Mouse (Mus musculus): Measurements from ENCODE around the gene Csmd2. TPM values are rescaled to one million over a fixed set of nuclear protein-coding genes. Genes with fewer than 3 reads are reported as not detected.
"Not testable (repeated sequence)": the region's sequence is repeated elsewhere in the genome, so short reads cannot be mapped to it uniquely, and the experiment has no call there.

Gene Csmd2
- total RNA-seq, 2 experiments from 2014 or later, result not detected

DNA sequence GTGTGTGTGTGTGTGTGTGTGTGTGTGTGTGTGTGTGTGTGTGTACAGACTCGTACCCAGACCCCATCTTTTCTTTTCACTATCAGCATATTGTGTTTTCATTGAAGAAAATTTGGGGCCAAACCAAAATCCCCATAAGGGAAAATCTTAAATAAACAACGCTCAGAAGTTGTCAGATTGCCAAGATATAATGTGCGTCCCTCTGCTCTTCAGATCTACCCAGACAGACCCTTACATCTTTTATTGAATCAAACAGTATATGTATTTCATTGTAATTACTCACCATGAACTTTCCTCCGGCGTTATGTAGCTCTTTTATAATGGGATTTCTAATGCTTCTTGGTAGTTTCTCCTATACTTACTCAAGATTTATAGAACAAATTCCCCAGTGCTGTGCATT, 479.1 kb downstream of the Csmd2 start:
- no peak for ATAC-seq (ENCODE audit: poor library complexity, severe bottlenecking)

DNA sequence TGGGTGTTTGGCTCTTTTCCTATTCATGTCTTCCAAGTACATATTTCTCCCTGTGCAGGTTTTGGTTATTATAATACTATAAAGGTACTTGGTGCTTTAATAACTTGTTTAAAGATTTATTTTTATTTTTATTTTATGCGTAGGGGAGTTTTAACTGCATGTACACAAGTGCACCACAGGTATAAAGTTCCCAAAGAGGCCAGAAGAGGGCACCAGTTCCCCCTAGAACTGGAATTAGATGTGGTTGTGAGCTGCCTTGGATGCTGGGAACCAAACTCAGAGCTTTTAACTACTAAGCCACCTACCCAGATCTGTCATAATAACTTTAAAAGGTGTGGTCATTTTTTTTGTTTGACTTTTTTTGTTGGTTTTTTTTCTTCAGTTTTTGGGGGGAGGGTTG, 480.4 kb downstream of the Csmd2 start:
- no peak for ATAC-seq (ENCODE audit: poor library complexity, severe bottlenecking)

DNA sequence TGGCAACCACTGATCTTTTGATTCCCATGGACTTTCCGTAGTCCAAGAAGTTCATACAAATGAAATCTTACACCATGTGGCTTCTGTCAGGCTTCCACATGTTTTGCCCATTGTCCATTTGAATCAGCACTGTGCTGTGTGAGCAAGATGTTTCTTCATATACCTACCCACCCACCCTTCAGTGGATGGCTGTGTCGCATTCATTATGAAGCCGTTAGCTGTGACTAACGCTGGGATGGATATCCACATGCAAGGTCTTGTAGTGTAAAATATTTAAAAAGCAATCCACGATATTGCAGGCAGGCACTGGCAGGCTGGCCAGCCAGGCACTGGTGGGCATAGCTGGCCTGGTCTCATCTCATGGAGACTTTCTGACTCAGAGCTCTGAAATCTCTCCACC, 488.6 kb downstream of the Csmd2 start:
- no peak for ATAC-seq (ENCODE audit: poor library complexity, severe bottlenecking)

DNA sequence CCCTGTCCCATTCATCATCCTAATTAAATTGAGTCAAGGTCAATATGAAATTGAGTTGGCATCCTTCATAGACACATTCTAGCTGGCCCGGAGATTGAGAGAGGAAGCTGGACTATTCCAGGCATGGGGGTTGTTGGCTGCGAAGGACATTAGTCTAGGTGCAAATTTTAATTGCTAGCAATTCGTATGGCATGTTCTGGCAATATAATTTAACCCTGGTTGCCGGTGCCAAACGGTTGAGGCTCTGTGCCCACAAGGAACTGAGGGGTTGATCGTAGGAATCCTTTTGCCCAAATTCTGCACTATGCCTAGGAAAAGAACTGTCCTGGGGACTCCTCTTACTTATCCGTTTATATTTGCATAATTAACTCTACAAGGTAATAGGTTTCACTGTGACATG, 496.2 kb downstream of the Csmd2 start:
- ATAC-seq (ENCODE audit: poor library complexity, severe bottlenecking), result no peak

DNA sequence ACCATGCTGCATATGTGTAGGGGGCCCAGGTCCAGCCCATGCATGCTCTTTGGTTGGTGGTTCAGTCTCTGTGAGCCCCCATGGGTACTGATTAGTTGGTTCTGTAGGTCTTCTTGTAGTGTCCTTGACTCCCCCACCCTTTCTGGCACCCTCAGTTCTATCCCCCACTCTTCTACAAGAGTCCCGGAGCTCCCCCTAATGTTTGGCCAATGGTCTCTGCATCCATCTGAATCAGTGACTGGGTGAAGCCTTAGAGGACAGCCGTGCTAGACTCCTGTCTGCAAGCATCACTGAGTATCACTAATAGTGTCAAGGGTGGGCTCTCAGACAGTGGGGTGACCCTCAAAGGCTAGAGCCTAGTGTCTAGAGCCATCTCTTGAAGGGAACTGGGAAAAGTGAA, 497.0 kb downstream of the Csmd2 start:
- no peak for ATAC-seq (ENCODE audit: poor library complexity, severe bottlenecking)

DNA sequence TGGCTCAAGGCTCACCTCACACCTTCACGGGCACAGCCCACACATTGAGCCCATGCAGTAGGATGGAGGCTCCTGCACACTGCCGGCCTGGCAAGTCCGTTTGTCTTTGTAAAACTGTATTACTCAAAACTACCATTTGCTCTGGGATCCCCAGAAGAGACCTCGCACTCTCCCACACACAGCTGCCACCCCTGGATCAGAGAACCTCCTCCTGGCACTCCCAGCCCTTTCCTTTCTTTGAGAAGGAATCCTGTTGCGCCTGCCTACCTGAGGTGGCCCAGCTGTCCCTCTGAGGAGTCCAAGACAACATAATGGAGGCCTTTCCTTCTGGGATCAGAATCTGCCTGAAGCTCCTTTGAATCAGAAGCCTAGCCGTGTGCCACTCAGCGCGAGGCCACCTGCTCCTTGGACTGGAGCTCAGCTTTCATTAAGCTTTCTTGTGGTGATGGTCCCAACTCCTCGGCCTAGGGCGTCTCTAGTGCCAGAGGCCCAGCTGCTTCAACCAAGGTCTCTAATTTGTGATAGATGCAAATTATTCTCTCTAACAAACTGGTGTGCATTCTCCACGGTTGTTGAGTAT, 502.0 kb downstream of the Csmd2 start:
- ATAC-seq (ENCODE audit: poor library complexity, severe bottlenecking), result no peak

DNA sequence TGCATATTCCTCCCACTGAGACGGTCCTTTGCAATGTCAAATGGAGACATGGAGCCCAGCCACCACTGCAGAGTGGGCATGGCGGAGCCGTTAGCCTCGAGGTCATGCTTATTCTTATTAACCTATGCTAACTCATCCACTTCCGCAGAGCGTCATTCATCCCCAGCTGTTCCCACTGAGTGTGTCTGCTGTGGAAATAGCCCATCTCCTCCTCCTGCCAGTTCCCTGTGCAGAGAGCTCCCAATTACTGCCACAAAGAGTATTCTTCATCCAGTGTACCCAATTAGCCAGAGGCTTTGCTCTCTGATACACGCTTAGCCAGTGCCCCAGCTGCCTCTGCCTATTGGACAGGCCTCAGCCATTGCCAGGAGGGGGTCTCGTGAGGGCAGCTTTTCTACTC, 504.4 kb downstream of the Csmd2 start:
- ATAC-seq (ENCODE audit: poor library complexity, severe bottlenecking), result no peak

DNA sequence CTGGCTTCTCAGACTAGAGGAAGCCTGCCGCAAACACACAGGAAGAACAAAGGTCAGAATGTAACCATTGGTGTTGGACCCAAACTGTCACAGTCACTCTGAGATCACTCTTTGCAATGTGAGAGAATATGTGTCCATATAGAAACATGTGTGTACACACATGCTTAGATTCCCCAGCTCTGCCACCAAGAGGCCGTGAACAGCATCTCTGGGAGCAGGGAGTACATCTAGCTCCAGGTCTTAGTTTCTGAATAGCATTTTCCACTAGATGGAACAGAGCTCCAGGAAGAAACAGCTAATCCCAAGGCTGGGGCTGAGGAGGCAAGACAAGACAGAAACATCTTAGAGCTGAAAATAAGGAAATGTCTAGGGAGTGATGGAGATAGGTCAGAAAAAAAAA, 512.3 kb downstream of the Csmd2 start:
- no peak for ATAC-seq (ENCODE audit: poor library complexity, severe bottlenecking)

DNA sequence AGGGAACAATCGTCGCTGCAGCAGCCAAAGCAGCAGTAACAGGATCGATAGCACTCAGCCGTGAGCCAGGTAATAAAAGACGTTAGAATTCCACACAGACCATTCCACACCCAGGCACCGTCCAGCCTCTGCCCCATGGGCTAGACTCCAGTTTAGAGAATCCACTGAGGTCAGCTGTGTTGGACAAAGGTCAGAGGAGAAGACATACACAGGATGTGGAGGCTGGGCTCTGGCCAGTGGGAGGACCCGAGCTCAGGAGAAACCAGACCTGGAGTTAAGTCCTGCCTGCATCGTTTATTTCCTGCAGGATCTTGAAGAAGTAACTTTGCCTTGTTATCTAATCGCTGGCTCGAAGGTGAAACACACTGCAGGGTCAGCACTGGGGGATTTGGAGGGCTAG, 519.2 kb downstream of the Csmd2 start:
- ATAC-seq (ENCODE audit: poor library complexity, severe bottlenecking), result no peak

DNA sequence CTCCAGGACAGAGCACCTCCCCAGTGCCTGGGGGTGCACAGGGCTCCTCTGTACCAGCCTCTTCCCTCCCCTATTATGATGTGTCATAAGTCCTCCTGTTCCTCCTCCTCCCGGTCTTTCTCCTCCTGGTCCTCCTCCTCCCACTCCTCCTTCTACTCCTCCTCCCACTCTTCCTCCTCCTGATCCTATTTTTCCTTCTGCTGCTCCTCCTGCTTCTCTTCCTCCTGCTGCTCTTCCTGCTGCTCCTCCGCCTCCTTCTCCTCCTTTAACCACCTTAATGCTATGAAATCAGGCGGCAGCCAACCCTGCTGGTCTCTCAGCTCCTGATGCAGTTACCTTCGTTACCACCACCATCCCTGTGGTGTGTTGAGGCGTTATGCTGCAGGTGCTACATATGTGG, 522.2 kb downstream of the Csmd2 start:
- ATAC-seq (ENCODE audit: poor library complexity, severe bottlenecking), result no peak

DNA sequence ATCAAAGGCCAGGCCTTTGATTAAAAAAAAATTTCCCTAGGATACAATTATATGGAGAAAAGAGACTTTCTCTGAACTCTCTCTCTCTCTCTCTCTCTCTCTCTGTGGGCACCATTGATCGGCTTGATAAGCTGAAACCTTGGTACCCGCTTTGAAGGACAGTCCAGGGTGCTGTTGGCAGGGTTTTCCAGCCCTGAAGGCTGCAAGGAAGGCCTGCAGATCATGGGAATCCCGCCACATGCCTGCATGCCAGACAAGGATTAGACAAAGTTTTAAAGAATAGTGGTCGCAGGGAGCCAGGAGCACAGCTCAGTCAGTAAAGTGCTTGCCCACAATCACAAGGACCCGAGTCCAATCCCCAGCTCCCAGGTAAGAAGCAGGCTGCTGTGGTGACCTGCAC, 526.8 kb downstream of the Csmd2 start:
- ATAC-seq (ENCODE audit: poor library complexity, severe bottlenecking), result no peak

DNA sequence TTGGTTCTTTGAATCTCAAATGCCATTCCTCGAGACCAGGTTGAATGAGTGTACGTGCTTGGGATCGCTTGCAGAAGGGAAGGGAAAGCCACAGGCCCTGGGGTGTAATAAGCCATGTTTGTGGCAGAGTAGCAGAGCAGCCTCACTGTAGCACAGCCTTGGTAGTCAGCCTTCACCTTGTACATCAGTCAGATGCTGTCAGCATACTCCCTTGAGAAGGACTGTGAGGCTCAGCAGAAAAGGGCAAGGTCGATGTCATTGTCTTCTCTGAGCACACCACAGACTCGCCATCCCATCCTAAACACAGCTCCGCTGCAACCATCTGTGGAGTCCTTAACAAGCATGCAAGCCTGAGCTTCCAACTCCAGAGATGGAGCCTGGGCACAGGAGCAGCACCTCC, 533.6 kb downstream of the Csmd2 start:
- ATAC-seq (ENCODE audit: poor library complexity, severe bottlenecking), result no peak

DNA sequence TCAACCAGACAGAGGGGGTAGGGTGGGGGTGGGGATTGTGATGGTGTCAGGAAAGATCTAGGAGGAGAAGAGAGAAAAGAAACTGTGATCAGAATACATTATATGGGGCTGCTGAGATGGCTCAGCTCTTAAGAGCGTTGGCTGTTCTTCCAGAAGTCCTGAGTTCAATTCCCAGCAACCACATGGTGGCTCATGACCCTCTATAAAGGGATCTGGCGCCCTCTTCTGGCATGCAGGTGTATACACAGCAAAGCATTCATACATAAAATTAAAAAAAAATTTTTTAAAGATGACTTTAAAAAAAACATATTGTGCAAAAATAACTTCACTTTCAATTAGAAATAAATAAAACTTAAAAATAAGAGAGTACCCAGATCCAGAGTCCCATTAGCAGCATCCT, 555.7 kb downstream of the Csmd2 start:
- ATAC-seq (ENCODE audit: poor library complexity, severe bottlenecking), result no peak

DNA sequence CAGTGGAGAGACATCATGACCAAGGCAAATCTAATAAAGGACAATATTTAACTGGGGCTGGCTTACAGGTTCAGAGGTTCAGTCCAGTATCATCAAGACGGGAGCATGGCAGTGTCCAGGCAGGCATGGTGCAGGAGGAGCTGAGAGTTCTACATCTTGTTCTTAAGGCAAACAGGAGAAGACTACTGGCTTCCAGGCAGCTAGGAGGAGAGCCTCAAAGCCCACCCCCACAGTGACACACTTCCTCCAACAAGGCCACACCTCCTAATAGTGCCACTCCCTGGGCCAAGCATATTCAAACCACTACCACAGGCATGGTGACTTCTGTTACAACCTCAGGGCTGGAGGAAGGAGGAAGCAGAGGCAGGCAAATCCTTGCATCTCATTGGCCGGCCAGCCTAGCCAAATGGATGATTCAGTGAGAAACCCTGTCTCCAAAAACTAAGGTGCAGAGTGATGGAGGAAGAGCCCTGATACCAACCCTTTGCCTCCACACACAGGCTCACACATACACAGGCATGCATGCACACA, 556.4 kb downstream of the Csmd2 start:
- not testable (repeated sequence) for ATAC-seq (ENCODE audit: poor library complexity, severe bottlenecking)

DNA sequence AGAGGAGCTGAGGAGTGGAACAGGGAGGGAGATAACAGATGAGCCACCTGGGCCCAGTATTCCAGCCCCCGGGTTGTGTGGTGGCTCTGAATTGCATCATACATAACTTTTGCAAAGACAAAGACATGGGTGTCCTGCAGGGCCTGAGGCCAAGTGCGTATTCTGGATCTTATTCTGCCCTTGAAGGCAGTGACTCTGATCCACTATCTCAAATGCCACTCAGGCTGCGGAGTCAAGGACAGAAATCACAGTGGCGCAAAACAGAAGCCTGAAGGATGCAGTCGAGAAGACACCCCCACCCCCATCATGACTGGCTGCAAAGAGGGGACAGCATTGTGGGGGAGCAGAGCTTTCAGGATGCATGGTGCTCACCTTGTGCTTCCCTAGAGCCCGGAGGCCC, 563.1 kb downstream of the Csmd2 start:
- ATAC-seq (ENCODE audit: poor library complexity, severe bottlenecking), result no peak

DNA sequence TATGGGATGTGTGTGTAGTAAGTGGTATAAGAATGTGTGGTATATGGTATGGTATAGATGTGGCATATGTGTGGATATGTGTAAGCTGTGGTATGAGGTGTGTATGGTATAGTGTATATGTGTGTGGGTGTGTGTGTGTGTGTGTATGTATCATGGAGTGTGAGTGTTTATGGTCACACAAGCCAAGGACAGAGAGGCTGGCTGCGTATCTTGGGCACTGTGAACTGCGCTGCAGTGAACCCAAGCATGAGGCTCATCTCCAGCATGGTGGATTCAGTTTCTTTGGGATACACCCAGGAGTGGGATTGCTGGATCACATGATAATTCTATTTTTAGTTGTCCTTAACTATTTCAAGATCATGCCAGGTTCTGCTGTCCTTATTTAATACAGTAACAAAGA, 566.5 kb downstream of the Csmd2 start:
- no peak for ATAC-seq (ENCODE audit: poor library complexity, severe bottlenecking)

DNA sequence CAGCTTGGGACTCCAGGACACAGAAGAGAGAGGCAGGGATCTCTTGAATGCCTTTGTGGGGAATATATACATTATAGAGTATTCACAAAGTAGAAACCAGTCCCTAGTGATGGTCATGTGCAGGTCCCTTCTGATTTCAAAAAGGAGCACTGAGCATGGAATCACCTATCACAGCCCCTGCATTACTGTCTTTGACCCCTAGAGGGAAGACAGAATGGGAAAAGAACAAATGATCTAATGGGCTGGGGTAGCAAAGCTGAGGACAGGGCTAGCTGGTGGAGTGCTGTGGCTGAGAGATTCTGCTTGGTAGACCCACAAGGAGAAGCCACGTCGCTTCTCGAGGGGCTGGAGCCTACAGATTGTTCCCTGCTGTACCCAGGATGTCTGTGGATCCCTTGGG, 572.7 kb downstream of the Csmd2 start:
- no peak for ATAC-seq (ENCODE audit: poor library complexity, severe bottlenecking)

DNA sequence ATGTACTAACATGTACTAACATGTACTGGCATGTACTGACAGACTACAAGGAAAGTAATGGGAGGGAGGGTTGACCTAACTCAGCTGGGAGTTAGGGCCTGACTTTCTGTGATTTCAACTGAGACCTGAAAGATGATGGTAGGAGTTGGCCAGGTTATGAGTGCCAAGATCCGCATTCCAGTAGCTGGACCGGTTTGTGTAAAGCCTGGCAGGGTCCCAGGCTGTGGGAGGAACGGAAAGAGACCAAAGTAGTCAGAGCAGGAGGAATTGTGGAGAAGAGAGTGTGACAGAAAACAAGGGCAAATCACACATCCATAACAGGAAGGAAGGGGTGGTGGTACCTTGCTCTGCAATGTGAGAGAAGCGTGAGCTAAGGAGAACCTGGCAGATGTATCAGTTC, 588.2 kb downstream of the Csmd2 start:
- ATAC-seq (ENCODE audit: poor library complexity, severe bottlenecking), result no peak

DNA sequence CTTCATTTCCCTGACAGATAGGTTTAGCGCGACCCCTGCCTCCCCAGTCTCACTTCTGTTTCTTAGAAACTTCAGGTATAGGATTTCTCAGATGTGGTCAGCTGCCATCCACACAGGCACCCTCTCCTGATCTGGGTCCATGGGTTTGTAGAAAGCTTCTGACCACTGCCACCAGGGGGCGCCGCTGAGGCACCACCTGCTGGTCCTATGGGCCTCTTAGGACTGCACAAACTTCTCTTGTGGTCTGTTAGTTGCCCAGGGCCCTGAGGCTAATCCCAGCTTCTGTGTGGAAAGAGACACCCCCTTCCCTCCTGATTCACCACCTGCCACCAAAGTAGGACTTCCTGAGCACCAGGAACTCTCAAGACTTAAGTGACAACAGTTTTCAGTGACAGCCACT, 591.5 kb downstream of the Csmd2 start:
- ATAC-seq (ENCODE audit: poor library complexity, severe bottlenecking), result no peak

DNA sequence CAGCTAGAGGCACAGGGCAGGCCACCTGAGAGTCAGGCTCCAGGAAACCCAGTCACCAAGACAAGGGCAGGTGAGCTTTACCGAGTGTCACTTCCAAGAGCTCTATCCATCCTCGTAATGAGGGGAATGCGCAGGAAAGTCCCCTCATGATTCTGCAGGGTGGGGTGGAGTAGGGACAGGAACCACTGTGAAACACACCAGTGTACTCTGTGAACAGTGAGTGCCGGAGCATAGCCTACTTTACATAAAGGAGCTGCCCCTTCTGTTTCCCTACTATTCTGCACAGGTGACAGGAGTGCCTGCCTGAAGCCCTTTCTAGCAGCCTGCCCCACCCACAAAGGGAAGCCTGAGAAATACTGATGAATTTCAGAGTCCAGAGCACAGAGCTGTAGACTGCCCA, 605.6 kb downstream of the Csmd2 start:
- ATAC-seq (ENCODE audit: poor library complexity, severe bottlenecking), result no peak

DNA sequence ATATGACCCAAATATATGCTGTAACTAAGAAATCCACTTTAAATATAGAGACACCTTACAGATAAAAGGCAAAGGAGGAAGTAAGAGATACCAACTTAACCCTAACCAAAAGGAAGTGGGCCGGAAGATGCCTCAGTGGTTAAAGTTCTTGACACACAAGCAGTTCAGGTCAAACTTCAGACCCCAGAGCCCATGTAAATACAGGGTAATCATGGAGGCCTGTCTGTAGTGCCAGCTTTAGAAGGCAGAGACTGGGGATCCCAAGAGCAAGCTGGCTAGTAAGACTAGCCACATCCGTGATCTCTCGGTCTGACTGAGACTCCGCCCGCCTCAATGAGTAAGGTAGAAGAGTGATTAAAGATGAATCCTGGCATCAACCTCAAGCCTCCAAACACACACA, 606.4 kb downstream of the Csmd2 start:
- peak; percentile 70 for ATAC-seq (ENCODE audit: poor library complexity, severe bottlenecking)

DNA sequence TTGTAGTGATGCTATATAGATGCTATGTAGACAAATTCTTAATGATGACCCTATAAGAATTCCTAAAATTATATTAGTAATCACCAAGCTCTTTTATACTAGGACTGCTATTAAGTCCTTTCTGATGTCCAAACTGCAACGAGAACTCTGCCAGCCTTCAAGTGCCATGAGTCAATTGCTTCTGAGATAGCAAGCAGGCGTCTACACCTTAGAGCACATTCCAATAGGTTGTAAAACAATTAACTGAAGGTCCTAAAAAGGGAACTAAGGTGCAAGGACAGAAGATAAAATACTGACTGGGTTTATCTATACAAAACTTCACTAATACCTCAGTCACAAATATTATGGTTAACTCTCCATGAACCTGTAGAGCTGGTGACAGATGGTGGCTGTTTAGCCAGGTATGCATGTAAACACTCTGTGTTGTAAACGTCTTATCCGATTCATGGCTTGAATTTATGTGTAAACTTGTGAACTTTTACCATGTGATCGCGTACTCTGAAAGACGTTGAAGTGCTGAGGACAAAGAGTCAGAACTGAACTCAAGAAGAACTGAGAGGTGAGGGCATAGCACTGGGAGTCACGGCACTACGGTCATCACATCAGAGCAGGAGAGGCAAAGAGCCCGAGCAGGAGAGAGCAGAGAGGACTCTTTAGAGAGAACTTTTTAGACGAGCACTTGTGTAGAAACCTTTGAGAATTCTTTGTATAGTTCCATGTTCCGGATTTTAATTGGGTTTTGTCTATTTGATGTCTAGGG, 610.3 kb downstream of the Csmd2 start:
- no peak for ATAC-seq (ENCODE audit: poor library complexity, severe bottlenecking)

DNA sequence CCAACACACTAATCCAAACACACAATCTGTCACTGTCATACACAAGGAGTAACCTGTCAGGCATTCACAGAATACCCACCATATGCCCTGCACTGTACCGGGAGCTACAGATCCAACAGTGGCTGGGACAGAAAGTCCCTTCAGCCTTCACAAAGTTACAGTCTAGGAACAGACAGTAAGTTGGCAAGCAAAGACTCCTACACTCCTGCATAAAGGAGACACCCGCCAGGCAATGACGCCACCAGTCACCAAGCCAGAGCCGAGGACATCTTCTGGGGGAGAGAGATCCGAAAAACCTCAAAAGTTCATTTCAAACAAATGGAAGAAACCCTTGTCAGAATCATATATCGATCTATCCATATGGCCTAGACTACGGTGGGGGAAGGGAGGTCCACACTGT, 618.9 kb downstream of the Csmd2 start:
- ATAC-seq (ENCODE audit: poor library complexity, severe bottlenecking), result no peak

Measured in megakaryocyte, adult 5-6 weeks (primary cell).